Mouse (Mus musculus): ENCODE results near the gene Dynlrb2. TPM values are rescaled to one million over a fixed set of nuclear protein-coding genes. Genes with fewer than 3 reads are reported as not detected.
A peak's percentile ranks its signal among the peaks of the same experiment; 100 is the strongest.

Gene Dynlrb2
- under 1 TPM in 1 of 2 experiments, not detected in 1; 0.64 TPM for total RNA-seq (2021)
- long read RNA-seq, experiment 1, result 0 reads
- long read RNA-seq, experiment 2, partial matches to known transcripts, result 0 of 1 reads
- long read RNA-seq, experiment 2, other reads (novel, unspliced or antisense), result 0 of 1 reads

GRCm38 (mm10) chr8:116504477-116505120 is at the start of gene Dynlrb2:
Dynlrb2 (plus strand) TSS chr8:116504974.
- DNase-seq, result peak; percentile 91

GRCm38 (mm10) chr8:116458569-116458968 is 46.2 kb upstream of the Dynlrb2 start:
- no peak for DNase-seq

GRCm38 (mm10) chr8:116461472-116461871 is 43.3 kb upstream of the Dynlrb2 start:
- DNase-seq, result no peak

GRCm38 (mm10) chr8:116466586-116466985 is 38.2 kb upstream of the Dynlrb2 start:
- DNase-seq, result no peak

GRCm38 (mm10) chr8:116467027-116467426 is 37.7 kb upstream of the Dynlrb2 start:
- no peak for DNase-seq

GRCm38 (mm10) chr8:116477941-116478340 is 26.8 kb upstream of the Dynlrb2 start:
- no peak for DNase-seq

- no peak for DNase-seq
Measured at GRCm38 (mm10) chr8:116478681-116479080, 26.1 kb upstream of the Dynlrb2 start.

- peak; percentile 76 for DNase-seq
Measured at GRCm38 (mm10) chr8:116480894-116481293, 23.9 kb upstream of the Dynlrb2 start.

- DNase-seq, result no peak
Measured at GRCm38 (mm10) chr8:116482738-116483137, 22.0 kb upstream of the Dynlrb2 start.

- DNase-seq, result peak; percentile 17
Measured at GRCm38 (mm10) chr8:116484087-116484486, 20.7 kb upstream of the Dynlrb2 start.

- DNase-seq, result no peak
Measured at GRCm38 (mm10) chr8:116488546-116488945, 16.2 kb upstream of the Dynlrb2 start.

- DNase-seq, result peak; percentile 13
Measured at GRCm38 (mm10) chr8:116500057-116500809, 4.5 kb upstream of the Dynlrb2 start.

- peak; percentile 66 for DNase-seq
Measured at GRCm38 (mm10) chr8:116508721-116509120, 3.9 kb downstream of the Dynlrb2 start.

- no peak for DNase-seq
Measured at GRCm38 (mm10) chr8:116509247-116509646, 4.5 kb downstream of the Dynlrb2 start.

- DNase-seq, result no peak
Measured at GRCm38 (mm10) chr8:116519676-116520075, 14.9 kb downstream of the Dynlrb2 start.

- no peak for DNase-seq
Measured at GRCm38 (mm10) chr8:116521208-116521607, 16.4 kb downstream of the Dynlrb2 start.

- no peak for DNase-seq
Measured at GRCm38 (mm10) chr8:116521641-116522040, 16.9 kb downstream of the Dynlrb2 start.

- DNase-seq, result no peak
Measured at GRCm38 (mm10) chr8:116522104-116522767, 17.5 kb downstream of the Dynlrb2 start.

- no peak for DNase-seq
Measured at GRCm38 (mm10) chr8:116524915-116525314, 20.1 kb downstream of the Dynlrb2 start.

- DNase-seq, result peak; percentile 11
Measured at GRCm38 (mm10) chr8:116528736-116529135, 24.0 kb downstream of the Dynlrb2 start.

- DNase-seq, result no peak
Measured at GRCm38 (mm10) chr8:116533081-116533480, 28.3 kb downstream of the Dynlrb2 start.

GRCm38 (mm10) chr8:116536786-116537185 is 32.0 kb downstream of the Dynlrb2 start:
- no peak for DNase-seq

- no peak for DNase-seq
Measured at GRCm38 (mm10) chr8:116538763-116539162, 34.0 kb downstream of the Dynlrb2 start.

Measured in adrenal gland, postnatal 10 days (tissue).